Mouse (Mus musculus) lung, postnatal 25 days (tissue): ENCODE measurements around the gene Ppp4c.
"Not testable (repeated sequence)": the region's sequence is repeated elsewhere in the genome, so short reads cannot be mapped to it uniquely, and the experiment has no call there.

Experiments used
- DNase-seq: peaks from one replicate; pipeline ENCODE4 v3.0.0; 2022; ENCODE audit warnings: low spot score

Ppp4c gene

DNA sequence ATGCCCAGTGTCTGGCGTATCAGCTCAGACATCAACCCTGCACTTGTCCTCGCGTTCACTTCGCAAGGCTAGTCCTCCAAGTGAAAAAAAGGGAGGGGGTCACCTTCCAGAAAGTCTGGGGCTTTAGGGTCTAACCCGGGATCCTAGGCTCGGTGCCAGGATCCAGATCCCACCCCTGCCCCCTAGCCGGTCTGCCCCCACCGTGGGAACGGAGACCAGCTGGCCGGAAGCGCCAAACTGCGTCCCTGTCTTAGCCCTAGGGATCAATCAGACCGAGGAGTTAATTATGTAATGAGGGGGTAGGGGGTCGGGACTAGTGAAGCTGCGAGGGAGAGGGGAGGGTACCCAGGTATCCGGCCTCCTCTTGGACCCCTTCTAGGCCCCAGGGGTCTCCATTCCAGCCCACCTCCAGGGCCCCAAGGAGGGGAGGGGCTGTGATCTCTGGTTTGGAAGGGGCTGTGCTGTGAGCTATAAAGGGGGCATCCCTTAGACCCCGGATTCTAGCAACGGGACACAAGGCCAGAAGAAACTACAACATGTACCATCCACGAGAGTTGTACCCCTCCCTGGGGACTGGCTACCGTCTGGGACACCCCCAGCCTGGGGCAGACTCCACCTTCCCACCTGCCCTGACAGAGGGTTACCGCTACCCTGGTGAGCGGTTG lies 11.2 kb downstream of the Ppp4c start, which contains the start of gene Tbx6:
Tbx6 (plus strand) TSS at position 513 of the 665 bp plus-strand sequence.
- no peak for DNase-seq

- peak; percentile 84 for DNase-seq
Observed at GRCm38 (mm10) chr7:126779983-126780970, 12.0 kb downstream of the Ppp4c start.

- not testable (repeated sequence) for DNase-seq
Observed at GRCm38 (mm10) chr7:126779101-126779500, 13.2 kb downstream of the Ppp4c start.

GRCm38 (mm10) chr7:126778147-126778546 lies 14.1 kb downstream of the Ppp4c start:
- DNase-seq, result no peak

DNA sequence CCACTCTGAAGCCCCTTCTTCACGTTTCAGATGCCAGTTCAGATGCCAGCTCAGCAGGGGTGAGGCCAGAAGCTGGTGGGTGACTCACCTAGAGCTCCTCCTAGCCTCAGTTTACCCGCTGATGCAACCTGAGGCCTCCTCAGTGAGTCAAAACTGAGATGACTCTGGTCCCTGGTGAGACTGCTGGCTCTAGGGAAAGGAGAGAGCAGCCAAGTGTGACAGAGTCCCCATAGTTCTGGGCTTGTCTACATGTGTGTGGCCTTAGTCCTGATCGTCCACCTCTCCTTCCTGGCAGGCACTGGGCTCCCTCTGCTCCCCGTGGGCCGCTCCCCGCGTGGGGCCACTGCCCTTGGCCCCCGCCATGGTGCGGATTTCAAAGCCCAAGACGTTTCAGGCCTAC lies 14.8 kb downstream of the Ppp4c start:
- no peak for DNase-seq

DNA sequence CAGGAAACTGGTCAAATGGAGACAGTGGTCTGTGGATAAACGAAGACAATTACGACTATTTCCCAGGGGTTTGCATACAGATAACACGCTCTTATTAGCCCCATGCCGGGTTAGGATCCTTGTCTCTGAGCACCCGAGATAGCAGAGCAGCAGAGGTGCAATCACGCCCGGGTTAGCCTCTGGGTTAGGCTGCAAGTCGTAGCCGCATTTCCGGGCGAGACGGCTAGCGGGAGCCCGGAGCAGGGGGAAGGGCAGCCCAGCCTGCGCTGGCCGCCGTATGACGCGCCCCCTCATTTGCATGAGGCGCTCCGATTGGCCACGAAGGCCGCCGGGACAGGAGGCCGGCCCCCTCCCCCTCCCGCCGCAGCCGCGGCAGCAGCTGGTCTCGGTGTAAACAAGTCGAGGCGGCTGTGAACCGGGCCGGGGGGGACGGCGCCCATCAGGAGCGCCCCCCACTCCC lies 15.7 kb downstream of the Ppp4c start, which contains the start of gene Ypel3:
Ypel3 (plus strand) TSS at position 358 of the 460 bp plus-strand sequence.
- DNase-seq, result peak; percentile 97

GRCm38 (mm10) chr7:126775978-126776234 lies 16.4 kb downstream of the Ppp4c start:
- peak; percentile 62 for DNase-seq

GRCm38 (mm10) chr7:126775185-126775977 lies 16.9 kb downstream of the Ppp4c start:
- no peak for DNase-seq

GRCm38 (mm10) chr7:126774463-126774862 lies 17.8 kb downstream of the Ppp4c start:
- no peak for DNase-seq

DNA sequence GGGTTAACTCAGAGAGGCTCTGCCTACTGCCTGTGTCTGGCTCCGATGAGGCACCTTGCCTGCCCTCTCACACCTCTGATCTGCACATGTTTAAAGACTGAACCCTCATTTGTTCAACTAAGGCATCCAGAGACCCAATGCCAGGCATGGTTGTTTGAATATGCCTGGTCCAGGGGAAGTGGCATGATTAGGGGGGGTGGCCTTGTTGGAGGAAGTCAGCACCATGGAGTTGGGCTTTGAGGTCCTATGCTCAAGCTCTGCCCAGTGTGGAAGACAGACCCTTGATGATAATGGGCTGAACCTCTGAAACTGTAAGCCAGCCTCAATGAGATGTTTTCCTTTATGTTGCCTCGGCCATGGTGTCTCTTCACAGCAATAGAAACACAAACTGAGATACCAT lies 18.9 kb downstream of the Ppp4c start:
- DNase-seq, result no peak

DNA sequence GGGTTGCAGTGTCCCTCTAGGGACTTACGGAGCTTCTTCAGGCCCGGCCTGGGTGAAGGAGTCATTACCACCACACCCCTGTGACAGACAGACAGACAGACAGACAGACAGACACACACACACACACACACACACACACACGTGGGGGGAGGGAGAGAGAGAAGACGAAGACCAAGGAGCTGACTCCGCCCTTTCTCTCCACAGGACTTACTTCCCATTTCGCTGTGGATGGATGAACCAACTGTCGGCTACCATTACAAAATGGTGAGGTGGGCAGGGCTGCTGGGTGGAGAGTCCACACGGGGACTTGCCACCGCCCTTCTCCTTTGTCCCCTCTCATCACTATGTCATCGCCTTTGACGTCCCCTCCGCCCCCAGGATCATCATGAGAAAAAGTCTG lies 21.5 kb downstream of the Ppp4c start:
- DNase-seq, result no peak

DNA sequence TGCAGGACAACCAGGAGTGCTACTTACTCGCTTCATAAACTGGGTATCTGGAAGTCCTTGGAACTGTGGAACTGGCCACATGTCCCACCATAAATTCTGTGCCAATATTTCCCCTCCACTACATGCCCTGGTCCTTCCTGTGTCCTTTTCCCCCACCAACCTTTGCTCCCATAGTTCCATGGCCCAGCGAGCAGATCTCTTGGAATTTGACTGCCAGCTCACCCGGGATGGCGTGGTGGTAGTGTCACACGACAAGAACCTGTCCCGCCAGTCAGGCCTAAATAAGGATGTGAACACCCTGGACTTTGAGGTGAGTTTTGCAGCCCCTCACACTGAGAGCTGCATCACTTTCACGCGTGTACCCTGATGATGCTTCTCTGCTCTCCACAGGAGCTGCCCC lies 25.3 kb downstream of the Ppp4c start:
- no peak for DNase-seq

- DNase-seq, result no peak
Observed at GRCm38 (mm10) chr7:126766201-126766600, 26.1 kb downstream of the Ppp4c start, which contains the start of gene Gdpd3. TSS of gene Gdpd3 (plus strand) at chr7:126766334.

- no peak for DNase-seq
Observed at GRCm38 (mm10) chr7:126765540-126765939, 26.8 kb downstream of the Ppp4c start.

DNA sequence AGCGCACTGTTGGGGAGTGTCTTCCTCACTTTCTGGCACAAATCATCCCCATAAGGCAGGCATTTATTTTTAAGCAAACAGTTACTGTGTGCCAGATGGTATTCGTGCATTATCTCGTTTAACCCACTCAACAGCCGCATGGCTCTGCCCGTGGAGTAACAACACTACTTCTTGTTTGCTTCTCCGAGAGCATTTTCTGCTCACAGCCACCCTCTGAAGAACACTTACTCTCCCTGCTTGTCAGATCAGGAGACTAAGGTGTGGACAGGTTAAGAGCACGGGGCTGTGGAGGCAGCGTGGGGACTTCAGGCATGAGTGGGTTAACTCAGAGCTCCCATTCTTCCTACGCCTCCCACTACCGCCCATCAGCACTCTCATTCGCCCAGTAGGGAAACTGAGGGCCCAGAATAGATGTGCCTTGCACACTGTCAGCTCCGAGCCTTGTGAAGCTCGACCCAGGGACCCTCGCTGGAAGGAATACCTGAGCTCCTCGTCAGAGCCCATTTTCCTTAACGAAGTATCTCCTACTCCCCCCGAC lies 29.8 kb downstream of the Ppp4c start:
- DNase-seq, result no peak

GRCm38 (mm10) chr7:126761529-126762067 lies 30.7 kb downstream of the Ppp4c start:
- peak; percentile 49 for DNase-seq

DNA sequence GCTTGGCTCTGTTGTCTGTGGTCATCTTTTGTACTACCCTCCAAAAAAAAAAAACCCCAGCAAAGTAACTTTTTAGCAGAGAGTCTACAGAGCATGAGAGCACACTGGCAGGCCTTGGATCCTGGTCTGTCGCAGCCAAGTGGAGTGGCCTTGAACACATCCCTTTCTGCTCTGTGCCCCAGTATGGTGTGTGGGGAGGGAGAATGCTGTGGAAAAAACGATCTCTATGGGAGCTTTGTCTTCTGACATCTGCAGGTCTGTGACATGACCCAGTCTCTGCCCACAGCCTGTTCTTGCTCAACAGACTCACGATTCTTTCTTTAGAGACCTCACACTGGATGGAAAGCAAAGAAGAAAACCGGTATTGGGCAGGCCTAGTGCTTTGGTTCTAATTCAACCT lies 31.3 kb downstream of the Ppp4c start:
- DNase-seq, result no peak

GRCm38 (mm10) chr7:126760391-126760802 lies 31.9 kb downstream of the Ppp4c start:
- DNase-seq, result peak; percentile 94

- no peak for DNase-seq
Observed at GRCm38 (mm10) chr7:126759672-126760390, 32.5 kb downstream of the Ppp4c start.

GRCm38 (mm10) chr7:126759050-126759671 lies 33.1 kb downstream of the Ppp4c start, which contains the start of gene Mapk3:
TSS of gene Mapk3 (plus strand) at chr7:126759601.
- DNase-seq, result peak; percentile 91
